Mouse (Mus musculus) splenic B cell, adult 2 months (primary cell): ENCODE measurements around the gene Emc10.

Experiments
- DNase-seq: peaks from one replicate; pipeline ENCODE4 v3.0.0-alpha.2; 2011; ENCODE audit warnings: low read depth, low spot score
- H3K27me3 ChIP-seq: 2 replicates; pipeline ENCODE4 v1.6.1; 2012; ENCODE audit warnings: mild to moderate bottlenecking, low read length, moderate library complexity, mixed read lengths; ENCODE audit not compliant: control insufficient read depth, poor library complexity, insufficient read depth, severe bottlenecking
- H3K36me3 ChIP-seq: 2 replicates; pipeline ENCODE4 v1.6.1; 2012; ENCODE audit warnings: mild to moderate bottlenecking, low read length, moderate library complexity, mixed read lengths; ENCODE audit not compliant: control insufficient read depth, poor library complexity, insufficient read depth, severe bottlenecking

Emc10 gene

DNA sequence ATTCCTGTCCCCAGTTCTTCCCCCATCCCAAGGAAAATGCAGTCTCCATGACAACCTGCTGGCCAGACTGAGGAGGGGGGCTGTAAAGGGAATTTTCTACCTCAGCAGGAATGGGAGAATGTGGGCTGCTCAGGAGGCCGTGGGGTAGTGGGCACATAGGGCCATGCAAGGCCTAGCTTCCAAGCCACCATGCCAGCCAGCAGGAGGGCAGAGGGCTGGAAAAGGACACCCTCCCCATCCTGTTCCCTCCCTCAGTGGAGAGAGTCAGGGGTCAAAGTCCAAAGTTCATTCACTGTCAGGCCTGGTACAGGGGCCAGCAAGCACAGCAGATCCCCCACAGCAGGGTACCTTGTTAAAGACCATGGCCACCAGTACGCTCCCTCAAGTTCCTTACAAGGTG is 31.2 kb downstream of the Emc10 start, which contains the start of gene Aspdh:
Gene Aspdh (plus strand): TSS at position 281 of the 400 bp plus-strand sequence.
- Histone ChIP-seq H3K27me3 (no peaks in the 10 kb centered on the region), H3K36me3 (no peaks in the 10 kb centered on the region)
- no peak for DNase-seq

DNA sequence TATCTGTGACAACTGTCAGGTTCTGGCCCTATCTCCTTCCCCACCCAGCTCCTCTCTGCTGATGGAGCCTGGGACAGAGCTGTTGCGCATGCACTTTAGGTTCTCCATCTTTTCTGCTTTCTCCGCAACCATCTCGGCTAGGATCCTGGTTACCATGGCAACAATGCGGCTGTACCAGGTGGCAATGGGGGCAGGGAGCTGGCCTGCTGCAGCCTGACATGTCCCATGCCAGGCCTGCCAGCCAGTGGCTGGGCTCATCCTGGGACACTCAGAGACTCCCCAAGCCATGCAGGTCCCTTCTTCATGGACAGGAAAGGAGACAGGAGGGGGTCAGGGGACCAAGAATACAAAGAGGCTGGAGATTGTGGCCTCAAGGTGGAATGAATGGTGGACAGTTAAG is 31.8 kb downstream of the Emc10 start:
- no peak for DNase-seq
- no peaks in the 10 kb centered on the region for H3K36me3 ChIP-seq

DNA sequence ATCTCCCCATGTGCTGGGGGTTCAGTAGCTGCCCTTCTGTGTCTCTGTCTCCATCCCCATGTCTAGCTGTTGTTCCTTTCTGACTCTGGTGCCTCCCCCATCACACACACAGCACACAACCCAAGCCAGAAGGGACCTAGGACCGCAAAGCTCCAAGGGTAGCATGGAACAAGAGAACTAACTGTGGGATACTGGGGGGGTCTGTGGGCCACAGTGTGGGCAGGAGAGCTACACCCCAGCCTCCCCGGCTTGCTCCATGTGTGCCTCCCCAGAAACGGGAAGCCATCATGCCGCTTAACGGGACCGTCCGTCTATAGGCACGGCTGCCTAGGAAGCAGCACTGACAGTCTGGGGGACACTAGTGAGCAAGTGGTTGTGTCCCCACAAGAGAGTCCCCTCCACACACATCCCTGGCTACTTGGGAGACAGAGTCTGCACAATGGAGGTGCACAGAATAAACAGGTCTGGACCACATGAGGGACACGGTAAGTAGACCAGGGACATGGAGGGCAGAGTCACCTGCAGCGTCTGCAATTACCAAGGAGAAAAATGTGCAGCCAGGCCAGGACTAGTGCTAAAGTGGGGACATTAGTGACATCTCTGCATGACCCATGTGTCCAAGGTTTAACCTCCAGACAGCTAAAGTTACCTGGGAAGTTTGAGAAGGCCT is 32.6 kb downstream of the Emc10 start:
- no peak for DNase-seq
- Histone ChIP-seq H3K36me3 (no peaks in the 10 kb centered on the region), H3K27me3 (no peaks in the 10 kb centered on the region)

More for the DNA sequence above, 31.8 kb downstream of the Emc10 start:
- no peaks in the 10 kb centered on the region for H3K27me3 ChIP-seq

DNA sequence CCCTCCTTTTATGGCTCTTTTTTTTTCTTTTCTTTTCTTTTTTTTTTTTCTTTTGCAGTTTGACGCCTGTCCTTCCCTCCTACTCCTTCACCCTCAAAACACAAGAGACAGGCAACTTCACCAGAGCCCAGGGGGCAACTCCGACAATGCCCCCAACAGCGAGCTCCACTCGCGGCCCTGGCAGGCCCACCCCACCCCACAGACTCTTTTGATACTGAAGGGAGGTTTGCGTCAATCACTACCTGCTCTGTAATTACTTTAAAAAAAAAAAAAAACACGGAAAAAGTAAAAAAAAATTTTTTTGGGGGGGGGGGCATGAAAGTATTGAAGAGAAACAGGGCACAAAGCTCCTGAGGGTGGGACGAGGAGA is 33.3 kb downstream of the Emc10 start:
- Histone ChIP-seq H3K27me3 (no peaks in the 10 kb centered on the region), H3K36me3 (no peaks in the 10 kb centered on the region)
- DNase-seq, result no peak

DNA sequence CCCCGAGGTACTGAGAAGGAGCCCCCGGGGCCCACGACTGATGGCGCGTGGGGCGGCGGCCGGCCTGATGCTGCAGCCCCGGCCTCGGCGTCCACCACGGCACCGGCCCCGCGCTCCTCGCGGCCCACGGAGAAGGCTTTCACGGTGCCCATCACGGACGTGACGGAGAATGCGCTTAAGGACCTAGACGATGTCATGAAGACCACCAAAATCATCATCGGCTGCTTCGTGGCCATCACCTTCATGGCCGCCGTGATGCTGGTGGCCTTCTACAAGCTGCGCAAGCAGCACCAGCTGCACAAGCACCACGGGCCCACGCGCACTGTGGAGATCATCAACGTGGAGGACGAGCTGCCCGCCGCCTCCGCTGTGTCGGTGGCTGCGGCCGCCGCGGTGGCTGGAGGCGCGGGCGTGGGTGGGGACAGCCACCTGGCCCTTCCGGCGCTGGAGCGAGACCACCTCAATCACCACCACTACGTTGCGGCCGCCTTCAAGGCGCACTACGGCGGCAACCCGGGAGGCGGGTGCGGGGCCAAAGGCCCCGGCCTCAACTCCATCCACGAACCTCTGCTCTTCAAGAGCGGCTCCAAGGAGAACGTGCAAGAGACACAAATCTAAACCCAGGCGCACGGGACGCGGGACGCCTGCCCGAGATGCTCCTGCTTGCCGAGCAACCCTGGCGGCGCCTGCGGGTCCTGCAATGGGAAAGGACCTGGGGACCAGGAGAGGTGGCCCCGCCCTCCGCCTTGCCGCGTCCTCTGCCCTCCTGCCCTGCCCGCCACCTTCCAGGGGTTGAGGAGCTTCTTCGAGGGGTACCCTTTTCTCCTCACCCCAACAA is 33.9 kb downstream of the Emc10 start:
- DNase-seq, result no peak
- no peaks in the 10 kb centered on the region for H3K27me3 ChIP-seq
- no peaks in the 10 kb centered on the region for H3K36me3 ChIP-seq

DNA sequence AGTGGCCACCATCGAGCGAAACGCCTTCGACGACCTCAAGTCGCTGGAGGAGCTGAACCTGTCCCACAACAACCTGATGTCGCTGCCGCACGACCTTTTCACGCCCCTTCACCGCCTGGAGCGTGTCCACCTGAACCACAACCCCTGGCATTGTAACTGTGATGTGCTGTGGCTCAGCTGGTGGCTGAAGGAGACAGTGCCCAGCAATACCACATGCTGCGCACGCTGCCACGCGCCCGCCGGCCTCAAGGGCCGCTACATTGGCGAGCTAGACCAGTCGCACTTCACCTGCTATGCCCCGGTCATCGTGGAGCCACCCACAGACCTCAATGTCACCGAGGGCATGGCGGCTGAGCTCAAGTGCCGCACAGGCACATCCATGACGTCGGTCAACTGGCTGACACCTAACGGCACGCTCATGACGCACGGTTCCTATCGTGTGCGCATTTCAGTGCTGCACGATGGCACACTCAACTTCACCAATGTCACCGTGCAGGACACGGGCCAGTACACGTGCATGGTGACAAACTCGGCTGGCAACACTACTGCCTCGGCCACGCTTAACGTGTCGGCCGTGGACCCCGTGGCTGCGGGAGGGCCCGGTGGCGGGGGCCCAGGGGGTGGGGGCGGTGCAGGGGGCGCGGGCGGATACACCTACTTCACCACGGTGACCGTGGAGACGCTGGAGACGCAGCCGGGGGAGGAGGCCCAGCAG is 34.7 kb downstream of the Emc10 start:
- Histone ChIP-seq H3K27me3 (no peaks in the 10 kb centered on the region), H3K36me3 (no peaks in the 10 kb centered on the region)
- no peak for DNase-seq

DNA sequence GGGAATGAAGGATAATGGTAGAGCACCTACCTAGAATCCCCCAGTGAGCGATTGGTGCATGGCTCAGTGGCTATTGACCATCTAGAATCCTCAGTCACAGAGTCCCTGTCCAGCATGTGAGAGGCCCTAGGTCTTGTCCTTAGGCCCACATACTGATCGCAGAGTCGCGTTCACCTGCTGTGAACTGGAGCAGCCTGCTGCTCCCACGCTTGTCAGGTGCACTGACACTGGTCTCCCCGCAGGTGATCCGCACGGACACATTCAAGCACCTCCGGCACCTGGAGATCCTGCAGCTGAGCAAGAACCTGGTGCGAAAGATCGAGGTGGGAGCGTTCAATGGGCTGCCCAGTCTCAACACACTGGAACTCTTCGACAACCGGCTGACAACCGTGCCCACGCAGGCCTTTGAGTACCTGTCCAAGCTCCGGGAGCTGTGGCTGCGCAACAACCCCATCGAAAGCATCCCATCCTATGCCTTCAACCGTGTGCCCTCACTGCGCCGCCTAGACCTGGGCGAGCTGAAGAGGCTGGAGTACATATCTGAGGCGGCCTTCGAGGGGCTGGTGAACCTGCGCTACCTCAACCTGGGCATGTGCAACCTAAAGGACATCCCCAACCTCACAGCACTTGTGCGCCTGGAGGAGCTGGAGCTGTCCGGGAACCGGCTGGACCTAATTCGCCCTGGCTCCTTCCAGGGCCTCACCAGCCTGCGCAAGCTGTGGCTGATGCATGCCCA is 35.4 kb downstream of the Emc10 start:
- DNase-seq, result no peak
- H3K36me3 ChIP-seq, result no peaks in the 10 kb centered on the region
- no peaks in the 10 kb centered on the region for H3K27me3 ChIP-seq

DNA sequence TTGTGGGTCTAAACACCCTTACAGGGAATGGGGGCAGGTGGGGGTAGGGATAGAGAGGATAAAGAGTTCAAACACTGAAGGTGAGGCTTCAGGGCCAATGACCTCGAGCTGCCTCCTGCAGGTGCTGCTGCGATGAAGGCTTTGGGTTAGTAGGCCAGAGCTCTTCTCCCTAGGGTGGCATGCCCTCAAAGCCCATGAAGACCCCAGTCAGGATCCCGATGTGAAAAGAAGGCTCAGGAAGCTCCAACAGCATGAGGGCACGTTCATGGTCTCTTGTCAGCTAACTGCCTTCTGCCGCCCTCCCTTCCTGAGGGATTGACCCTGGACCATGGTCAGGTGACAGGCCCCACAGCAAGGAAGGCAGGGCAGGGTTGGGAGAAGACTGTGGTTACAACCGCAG is 36.3 kb downstream of the Emc10 start:
- Histone ChIP-seq H3K27me3 (no peaks in the 10 kb centered on the region), H3K36me3 (no peaks in the 10 kb centered on the region)
- no peak for DNase-seq

DNA sequence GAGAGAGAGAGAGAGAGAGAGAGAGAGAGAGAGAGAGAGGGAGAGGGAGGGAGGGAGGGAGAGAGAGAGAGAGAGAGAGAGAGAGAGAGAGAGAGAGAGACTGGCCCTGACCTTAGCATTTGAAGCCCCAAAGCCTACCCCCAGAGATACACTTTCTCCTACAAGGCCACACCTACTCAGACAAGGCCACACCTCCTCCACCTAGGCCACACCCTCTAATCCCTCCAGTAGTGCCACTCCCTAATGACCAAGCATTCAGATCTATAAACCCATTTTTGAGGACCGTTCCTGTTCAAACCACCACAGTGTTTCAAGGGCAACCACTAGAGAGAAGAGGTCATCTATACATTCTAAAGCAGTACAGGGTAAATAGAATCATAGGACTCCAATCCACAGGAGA is 40.0 kb downstream of the Emc10 start:
- DNase-seq, result no peak
- no peaks in the 10 kb centered on the region for H3K36me3 ChIP-seq
- H3K27me3 ChIP-seq, result no peaks in the 10 kb centered on the region

DNA sequence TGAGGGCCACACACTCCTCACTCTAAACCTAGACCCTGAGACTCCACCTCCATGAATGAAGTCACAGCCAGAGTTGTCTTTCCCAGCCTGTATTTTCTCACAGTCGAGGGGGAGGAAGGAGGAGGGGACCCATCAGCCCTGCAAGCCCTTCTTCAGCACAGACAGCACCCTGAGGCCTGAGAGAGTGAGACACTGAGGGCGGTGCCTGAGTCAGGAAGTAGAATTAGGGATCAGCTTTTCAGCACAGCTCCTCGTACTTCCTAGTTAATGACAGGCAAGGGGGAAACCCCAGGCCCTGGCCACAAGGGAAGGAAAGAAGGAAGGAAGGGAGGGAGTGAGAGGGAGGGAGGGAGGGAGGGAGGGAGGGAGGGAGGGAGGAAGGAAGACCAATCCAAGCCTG is 43.1 kb downstream of the Emc10 start:
- no peaks in the 10 kb centered on the region for H3K36me3 ChIP-seq
- no peak for DNase-seq
- no peaks in the 10 kb centered on the region for H3K27me3 ChIP-seq

DNA sequence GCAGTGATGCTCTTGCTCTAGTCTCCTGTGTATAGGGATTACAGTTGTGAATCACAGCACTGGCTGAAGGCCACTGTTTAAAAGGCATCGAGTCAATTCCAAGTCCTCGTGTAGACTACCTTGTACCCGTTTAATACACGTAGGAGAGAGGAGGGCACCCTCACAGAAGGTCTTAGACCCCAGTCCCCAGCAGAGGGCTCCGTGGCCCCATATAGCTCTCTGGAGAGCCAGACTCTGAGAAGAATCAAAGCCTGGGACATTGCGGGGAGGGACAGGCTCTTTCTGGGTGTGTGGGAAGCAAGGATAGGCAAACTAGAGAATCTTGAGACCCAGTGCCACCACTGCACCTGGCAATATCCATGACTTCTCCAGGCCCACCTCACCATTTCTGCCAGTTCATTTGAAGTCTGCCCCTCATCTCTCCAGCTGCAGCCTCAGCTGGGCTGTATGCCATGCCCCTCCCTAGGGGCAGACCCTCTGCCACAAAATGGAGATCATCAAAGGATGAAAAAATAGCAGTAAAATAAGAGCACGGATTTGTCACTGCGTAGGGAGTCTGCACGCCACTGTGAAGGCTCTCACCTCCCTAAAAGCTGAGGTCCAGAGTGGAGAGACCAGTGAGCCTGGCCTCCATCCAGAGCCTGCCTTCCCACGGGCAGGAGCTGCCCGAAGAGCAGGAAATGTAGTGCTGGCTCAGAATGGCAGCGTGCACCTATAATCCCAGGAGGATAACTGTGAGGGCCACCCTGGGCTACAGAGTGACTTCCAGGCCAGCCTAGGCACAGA is 50.1 kb downstream of the Emc10 start:
- H3K36me3 ChIP-seq, result no peaks in the 10 kb centered on the region
- peaks cover 4% of the 10 kb centered on the region for H3K27me3 ChIP-seq
- DNase-seq, result no peak

DNA sequence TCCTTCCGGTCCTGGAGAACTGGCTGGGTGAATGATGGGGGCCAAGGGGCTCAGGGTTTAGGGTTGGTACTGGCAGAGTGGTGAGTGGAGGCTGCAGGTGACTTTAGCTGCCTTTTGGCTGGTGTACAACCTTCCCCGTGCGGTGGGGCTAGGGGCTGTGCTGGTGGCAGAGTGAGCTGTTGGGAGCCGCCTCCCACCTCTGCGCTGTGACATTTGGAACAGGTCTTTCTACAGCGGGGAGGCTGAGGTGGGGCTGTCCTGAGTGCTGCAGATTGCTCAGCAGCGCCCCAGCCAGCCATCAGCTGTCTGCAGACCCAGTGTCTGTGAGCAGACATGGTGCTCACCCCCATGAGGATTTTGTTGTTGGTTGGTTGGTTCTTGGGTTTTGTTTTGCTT is 50.8 kb downstream of the Emc10 start:
- no peak for DNase-seq
- Histone ChIP-seq H3K27me3 (peaks cover 4% of the 10 kb centered on the region), H3K36me3 (no peaks in the 10 kb centered on the region)

DNA sequence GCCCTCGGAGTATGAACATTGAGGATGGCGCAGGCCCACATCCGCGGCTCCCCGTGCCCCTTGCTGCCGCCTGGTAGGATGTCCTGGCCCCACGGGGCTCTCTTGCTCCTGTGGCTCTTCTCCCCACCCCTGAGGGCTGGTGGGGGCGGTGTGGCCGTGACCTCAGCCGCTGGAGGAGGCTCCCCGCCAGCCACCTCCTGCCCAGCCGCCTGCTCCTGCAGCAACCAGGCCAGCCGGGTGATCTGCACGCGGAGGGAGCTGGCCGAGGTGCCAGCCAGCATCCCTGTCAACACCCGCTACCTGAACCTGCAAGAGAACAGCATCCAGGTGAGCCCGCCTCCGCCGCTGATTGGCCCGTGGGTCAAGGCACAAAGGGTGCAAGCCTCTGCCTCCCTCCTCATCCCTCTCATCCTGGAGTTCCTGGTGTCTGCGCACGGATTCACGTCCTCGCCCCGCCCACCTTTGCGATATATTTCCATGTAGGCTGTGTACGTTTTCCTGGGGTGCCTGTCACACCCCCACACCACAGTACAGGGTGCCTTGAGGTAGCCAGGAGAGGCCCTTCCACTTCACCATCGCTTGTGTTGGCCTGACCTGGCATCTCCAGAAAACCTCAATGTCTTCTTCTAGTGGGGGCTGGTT is 51.3 kb downstream of the Emc10 start:
- DNase-seq, result no peak
- H3K27me3 ChIP-seq, result peaks cover 4% of the 10 kb centered on the region

More for the DNA sequence above, 51.3 kb downstream of the Emc10 start:
- no peaks in the 10 kb centered on the region for H3K36me3 ChIP-seq
